Mouse (Mus musculus): Measurements from ENCODE around the gene Sik2.

The Sik2 gene

GRCm38 (mm10) chr9:50865803-50866202 is 143.1 kb downstream of the Sik2 start:
- no peak for DNase-seq (ENCODE audit: low read depth)

DNA sequence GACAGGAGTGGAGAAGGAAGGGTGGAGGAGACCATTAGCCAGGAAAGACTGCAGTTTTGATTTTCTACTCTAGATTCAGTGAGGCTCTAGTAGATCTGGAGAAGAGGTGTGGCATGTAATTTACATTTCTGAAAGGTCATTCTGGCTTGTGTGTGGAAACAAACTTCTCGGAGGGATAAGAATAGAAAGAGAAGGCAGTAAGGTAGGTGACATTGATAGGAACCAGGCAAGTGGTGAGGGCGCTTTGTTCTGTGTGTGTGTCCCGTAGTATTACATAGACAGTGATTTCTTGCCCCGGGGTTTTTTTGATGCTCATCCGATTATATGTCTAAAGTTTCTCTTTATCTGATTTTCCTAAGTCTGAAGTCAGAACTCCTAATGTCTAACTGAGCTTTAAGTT is 144.0 kb downstream of the Sik2 start:
- DNase-seq (ENCODE audit: low read depth) = no peak

DNA sequence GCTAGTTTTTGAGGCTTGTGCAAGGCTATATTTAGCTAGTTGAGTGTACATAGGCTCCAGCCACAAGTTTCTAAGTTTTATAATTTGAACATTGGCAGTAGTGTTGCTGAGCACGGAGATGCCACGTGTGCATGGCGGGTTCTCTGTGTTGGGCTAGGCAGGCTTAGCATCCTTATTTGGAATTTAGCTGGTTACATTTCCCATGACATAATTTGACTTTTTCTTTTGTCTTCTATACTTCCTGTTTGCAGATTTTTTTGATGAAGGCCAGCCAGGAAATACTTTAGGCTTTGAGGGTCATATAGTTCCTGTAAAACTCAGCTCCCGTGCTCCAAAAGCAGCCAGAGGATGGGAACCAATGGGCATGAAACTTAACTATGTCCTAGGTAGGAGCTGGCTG is 145.0 kb downstream of the Sik2 start:
- no peak for DNase-seq (ENCODE audit: low read depth)

DNA sequence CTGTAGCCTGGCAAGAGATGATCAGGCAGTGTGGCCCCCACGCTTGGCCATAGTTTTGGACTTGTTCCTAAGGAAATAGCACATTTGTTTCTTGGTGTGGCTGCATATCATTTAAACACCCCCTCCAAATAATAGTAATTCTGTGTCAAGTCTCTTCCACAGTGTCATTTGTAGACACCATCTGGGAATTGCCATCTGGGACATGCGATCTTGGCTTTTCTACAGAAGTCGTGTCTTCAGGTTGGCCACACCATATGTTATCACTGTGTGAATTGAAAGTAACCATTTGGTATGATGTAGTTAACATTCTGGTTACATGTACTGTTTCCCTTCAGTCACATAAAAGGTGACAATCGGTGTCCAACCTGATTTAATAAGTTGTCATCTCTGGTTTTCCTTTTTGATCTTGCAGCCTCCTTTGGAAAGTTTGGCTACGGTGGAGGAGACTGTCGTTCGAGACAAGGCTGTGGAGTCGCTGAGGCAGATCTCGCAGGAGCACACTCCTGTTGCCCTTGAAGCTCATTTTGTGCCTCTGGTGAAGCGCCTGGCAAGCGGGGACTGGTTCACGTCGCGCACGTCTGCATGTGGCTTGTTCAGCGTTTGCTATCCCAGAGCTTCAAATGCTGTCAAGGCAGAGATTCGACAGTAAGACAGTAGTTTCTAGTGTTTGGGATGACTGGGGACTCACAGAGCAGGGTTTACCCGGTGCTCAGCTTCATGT is 147.6 kb downstream of the Sik2 start:
- DNase-seq (ENCODE audit: low read depth) = no peak

- no peak for DNase-seq (ENCODE audit: low read depth)
Observed at GRCm38 (mm10) chr9:50858681-50859080, 150.2 kb downstream of the Sik2 start.

- no peak for DNase-seq (ENCODE audit: low read depth)
Observed at GRCm38 (mm10) chr9:50857082-50857641, 151.7 kb downstream of the Sik2 start.

GRCm38 (mm10) chr9:50856341-50857081 is 152.4 kb downstream of the Sik2 start:
- DNase-seq (ENCODE audit: low read depth) = peak; percentile 94

DNA sequence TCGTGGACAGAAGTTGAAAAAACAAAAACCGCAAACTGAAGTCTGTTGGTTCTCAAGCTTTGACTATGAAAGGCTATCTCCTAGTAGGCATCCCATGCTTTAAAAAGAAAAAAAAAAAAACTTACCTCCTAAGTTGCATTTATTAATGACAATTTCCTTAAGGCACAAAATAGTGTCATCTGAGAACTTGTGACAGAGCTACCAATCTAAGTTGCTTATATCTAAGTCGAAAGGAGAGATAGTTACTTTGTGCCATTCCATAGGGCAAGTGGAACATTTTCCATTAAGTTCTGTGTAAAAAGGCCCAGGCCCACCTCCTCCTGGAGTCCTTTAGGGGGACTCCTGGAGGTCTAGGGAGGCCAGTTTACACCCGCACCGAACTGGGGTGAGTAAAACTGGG is 153.1 kb downstream of the Sik2 start:
- DNase-seq (ENCODE audit: low read depth) = no peak

DNA sequence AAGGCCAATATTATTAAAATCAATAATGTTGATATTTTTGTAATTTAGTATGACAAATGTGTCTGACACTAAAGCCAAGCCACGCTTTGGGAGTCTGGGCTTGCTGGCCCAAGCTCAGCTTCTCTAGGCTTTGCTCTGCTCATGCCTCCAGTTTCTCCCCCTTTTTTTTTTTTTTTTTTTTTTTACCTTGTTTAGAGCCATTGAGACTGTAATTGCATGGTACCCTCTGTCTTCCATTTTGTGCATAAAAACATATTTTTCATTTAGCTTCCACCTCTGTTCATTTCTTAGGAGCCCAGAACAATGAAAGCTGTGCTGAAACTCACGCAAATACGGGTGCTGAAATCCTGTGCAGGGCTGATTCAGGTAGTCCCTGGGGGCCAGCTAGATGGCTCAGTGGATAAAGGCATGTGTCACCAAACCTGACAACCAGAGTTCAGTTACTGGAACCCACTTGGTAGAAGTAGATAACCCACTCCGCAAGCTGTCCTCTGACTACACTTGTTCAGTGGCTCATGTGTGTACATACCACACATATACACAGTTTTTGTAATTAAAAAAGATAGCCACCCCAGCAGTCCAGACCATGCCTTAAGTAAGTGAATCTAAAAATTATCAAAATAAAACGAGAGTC is 153.6 kb downstream of the Sik2 start:
- no peak for DNase-seq (ENCODE audit: low read depth)

DNA sequence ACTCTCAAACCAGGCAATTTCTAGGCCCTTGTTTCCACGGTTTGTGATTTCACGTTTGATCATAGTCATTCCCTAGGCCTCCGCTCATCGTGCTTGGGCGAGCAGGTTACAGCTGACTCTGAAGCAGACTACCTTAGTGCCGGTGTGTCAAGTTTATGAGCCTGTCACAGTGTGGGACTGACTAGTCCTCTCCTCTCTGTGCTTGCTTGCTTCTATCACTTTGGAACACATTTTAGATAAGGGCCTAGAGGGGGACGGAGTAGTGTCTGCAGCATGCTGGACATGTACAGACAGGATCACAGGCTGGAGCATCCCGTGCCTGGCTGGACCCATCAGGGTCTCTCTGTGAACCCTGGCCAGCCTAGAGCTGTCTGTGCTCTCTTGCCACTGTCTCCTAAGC is 154.5 kb downstream of the Sik2 start:
- DNase-seq (ENCODE audit: low read depth) = no peak

DNA sequence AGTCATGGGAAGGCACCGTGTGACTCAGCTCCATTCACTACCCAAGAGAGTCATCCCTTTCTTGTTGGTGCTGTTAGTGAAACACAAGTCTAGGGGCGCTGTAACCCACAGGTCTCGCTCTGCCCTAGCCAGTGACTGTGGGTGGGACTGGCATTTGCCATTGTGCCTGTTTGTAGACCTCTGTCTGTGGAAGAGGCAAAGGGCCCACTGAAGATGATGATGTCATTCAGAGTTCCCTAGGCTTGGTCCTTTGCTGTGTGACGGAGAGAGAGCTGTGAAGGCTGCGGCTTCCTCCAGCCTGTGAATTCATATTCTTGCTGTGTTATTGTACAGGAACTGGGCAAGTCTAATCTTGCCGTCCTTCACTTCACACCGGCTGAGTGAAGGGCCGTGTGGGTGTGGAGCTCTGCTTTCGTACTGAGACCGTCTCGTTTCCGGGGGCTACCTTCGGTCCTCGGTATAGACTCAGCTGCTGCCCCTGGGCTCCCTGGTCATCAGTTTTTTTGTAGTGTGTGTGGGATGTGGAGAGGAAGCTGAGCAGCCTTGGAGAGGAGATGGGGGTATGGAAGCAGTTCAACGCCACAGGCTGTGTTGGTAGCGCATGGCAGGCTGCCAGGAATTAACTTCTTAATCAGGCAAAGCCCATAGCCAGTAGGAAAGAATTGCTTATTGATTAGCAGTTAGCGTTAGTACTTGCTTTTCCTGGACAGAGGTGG is 156.1 kb downstream of the Sik2 start:
- DNase-seq (ENCODE audit: low read depth) = peak; percentile 55

- DNase-seq (ENCODE audit: low read depth) = no peak
Observed at GRCm38 (mm10) chr9:50850713-50851112, 158.2 kb downstream of the Sik2 start.

DNA sequence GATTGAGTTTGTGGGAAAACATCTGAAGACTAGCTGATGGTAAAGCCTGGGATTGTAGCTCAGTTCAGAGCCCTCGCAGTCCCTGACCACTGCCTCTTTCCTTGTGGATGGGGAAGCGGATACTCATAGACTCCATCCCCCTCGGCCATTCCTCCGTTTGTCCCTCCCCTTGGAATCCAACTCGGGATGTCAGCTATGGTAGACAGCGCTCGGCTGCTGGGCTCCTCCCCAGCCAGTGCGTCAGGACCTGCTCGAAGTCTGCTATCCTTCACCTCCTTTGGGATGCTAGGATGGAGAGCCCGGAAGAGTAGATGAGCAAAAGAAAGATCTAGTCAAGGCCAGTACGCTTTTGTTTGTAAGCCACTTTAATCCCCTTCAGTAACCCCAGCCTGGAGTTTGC is 158.6 kb downstream of the Sik2 start:
- DNase-seq (ENCODE audit: low read depth) = no peak

DNA sequence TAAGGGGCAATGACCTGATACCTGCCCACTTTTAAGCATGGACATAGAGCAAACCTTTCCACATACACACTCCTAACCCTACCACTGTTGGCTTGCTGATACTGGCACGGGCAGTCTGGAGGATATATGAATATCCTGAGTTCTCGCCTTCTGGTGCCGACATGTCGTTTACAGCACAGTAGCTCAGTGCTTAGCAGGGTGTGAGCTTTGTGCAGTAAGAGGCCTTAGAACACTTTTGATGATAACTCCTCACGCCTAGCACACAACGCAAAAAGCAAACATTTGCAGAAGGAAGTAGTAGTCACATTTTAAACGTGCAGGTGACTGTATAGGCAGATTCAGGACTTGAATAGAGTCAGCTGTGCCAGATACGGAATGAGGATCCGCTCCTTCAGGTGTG is 159.1 kb downstream of the Sik2 start:
- DNase-seq (ENCODE audit: low read depth) = no peak

GRCm38 (mm10) chr9:50849249-50849648 is 159.6 kb downstream of the Sik2 start:
- peak; percentile 93 for DNase-seq (ENCODE audit: low read depth)

DNA sequence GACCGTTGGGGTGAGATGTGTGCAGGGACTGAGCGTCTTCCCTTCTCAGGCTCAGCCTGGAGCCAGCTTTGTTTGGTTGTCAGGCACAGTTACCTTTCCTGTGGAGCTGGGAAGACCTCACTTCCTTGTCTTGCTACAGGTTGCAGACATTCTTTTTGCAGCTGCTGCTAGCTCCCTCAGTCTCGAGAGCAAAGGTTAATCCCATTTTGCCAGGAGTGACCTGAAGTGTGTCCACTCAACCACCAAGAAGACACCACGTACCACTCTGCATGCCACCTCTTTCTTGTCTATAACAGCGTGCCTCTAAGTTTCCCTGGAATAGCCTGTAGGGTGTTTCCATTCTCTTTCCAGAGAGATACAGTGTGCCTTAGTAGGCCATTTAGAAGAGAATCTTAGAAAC is 160.1 kb downstream of the Sik2 start:
- no peak for DNase-seq (ENCODE audit: low read depth)

DNA sequence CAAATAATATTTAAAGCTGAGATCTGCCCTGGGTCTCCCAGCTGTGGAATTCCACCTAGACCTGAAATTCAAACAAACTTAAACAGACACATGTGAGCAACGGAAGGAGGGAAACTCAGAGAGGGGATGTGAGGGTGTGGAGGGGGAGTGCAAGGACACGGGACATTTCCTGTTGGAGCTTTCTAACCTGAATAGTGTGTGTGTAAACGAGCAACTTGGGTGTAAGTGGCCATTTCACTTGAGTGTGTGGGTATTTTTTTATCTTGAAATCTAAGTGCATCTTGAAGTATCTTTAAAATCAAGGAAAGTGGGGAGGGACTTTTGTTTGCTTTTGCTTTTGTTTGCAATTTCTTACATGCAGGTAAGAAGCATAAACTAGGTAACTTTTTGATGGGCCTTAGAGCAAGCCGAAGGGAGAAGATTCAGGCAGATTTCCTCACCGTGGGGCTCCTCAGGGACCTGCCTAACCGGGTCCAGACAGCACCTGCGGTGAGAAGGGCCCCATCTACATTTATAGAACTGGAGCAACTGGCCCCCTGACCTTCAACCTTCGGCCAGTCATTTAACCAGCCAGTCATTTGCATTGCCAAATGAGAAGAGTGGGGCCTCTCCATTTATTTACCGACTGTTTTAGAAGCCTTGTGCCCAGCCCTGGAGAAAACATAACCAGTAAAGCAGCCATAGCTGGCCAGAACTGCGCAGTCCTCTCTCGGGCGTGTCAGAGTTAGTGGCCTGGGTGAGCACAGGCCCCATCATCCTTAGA is 161.1 kb downstream of the Sik2 start:
- DNase-seq (ENCODE audit: low read depth) = no peak

GRCm38 (mm10) chr9:50847133-50847532 is 161.7 kb downstream of the Sik2 start:
- DNase-seq (ENCODE audit: low read depth) = no peak

DNA sequence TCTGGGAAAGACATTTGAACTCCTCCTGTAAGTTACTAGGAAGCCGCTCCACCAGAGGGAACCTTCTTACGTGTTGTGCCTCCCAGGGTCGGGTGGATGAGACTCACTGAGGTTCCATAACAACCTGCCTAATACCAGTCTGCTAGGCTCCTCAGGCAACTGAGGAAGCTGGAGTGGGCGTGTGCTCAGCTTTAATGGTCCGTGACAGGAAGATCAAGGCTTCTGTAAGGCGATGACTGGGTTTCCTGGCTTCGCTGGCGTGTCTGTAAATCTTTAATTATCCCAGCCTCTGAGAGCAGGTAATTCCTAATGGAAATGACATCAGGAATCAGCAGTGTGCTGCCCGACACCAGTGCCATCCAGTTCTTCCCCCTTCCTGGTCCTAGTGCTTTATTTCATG is 163.3 kb downstream of the Sik2 start:
- DNase-seq (ENCODE audit: low read depth) = no peak

GRCm38 (mm10) chr9:50845081-50845480 is 163.8 kb downstream of the Sik2 start, which contains the start of gene Ppp2r1b:
Ppp2r1b (plus strand) TSS chr9:50845301.
- DNase-seq (ENCODE audit: low read depth) = no peak

Data from induced T-regulatory cell, adult 2 months (primary cell).